In the genomic region with DNA sequence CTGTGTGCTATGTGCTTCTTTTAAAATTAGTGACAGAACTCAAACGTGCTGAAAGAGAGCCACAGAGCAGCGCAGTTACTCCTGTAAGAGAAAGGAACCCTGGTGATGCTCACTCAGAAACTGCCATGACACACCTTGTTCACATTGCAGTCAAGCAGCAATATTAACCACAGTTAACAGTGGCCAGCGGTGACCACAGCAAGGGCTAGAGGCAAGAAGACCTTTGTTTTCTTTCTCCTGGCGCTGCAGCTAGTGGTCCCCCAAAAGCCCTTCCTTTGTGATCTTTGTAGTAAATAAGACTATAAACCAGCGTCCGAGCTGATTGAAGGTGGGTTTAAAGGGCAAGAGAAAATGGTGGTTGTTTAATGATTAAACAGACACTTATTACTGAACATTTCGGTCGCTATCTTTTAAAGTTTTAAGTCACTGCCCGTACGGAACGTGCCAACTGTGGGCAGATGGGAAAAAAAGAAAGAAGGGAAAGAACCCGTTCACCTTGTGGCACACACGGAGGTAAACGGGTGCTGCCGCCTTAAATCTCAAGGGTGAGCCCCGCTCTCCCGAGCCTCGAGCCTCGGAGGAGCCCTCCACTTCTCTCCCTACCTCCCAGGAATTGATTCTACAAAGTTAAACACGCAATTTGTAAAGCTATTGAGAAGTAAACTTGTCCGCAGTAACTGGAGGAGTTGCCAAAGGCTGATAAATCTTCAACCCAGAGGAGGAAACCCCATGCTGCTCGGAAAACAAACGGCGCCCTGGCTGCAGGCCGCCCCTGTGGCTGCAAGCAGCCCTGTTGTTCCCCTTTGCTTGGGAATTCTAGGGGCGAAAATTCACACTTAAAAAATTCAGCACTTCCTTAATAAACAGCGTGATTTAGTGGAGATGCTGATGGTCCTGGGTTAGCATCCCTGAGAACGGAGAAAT, we compare ENCODE assay signal across 9 mouse cellular contexts.
A peak's percentile ranks its signal among the peaks of the same experiment; 100 is the strongest.
DNase-seq lines count a peak whose midpoint lies in the region; ATAC-seq and TF ChIP-seq lines count a peak whose summit lies in the region.
"Had no signal": no experiment of that assay in that cellular context is flagged by ENCODE, and none has a peak within 500 bp of the region (broad histone marks: within the 10 kb centered on the region; RNA-seq: fewer than 3 reads in every experiment).

No protein-coding gene starts in this region.

- DNase-seq in heart, embryonic 10.5 days (ENCODE audit: low spot score), result no peak
- DNase-seq in heart, adult 2 months, result no peak
- DNase-seq in limb, embryonic 10.5 days (ENCODE audit: low spot score), result no peak
- DNase-seq in neural tube, embryonic 11.5 days (ENCODE audit: low spot score), result peak; percentile 46
- no peak for DNase-seq in cerebellum, postnatal 4 days (ENCODE audit: low spot score in 2 of 2)
- no peak for DNase-seq in frontal cortex, postnatal 14 days (ENCODE audit: low spot score in 2 of 2)

- H3K9ac ChIP-seq in heart, adult 2 months (ENCODE audit: low read depth, low read length), result no peak overlapping the region
- H3K9ac ChIP-seq in hindbrain, embryonic 15.5 days, result no peak overlapping the region
- H3K9ac ChIP-seq in neural tube, embryonic 11.5 days (ENCODE audit: low read length), result peak overlapping the region; percentile 20; the same call in 1 of the 2 replicates

- peak overlapping the region; percentile 31 for H3K27ac ChIP-seq in heart, embryonic 10.5 days
- no peak overlapping the region for H3K27ac ChIP-seq in heart, adult 2 months
- H3K27ac ChIP-seq in hindbrain, embryonic 15.5 days (replicated peaks), result no peak overlapping the region
- peak overlapping the region; percentile 83 for H3K27ac ChIP-seq in limb, embryonic 10.5 days
- no peak overlapping the region for H3K27ac ChIP-seq in neural tube, embryonic 11.5 days (ENCODE audit: low read depth, low read length)

- no peaks in the 10 kb centered on the region for H3K79me2 ChIP-seq in heart, adult 2 months (replicated peaks; ENCODE audit: control insufficient read depth, insufficient read depth, low read length)

- no peaks in the 10 kb centered on the region for H3K9me3 ChIP-seq in heart, embryonic 10.5 days
- H3K9me3 ChIP-seq in hindbrain, embryonic 15.5 days, result no peaks in the 10 kb centered on the region
- H3K9me3 ChIP-seq in limb, embryonic 10.5 days (replicated peaks), result no peaks in the 10 kb centered on the region
- H3K9me3 ChIP-seq in neural tube, embryonic 11.5 days (ENCODE audit: control insufficient read depth, low read length), result no peaks in the 10 kb centered on the region
- H3K9me3 ChIP-seq: megakaryocyte, embryonic 14.5 days had no signal

- TF ChIP-seq POLR2A in heart, adult 2 months (IDR thresholded peaks at IDR 0.05; ENCODE audit: insufficient read depth, low read depth, low read length), result no peak

- 49% methylated on average over 28 of the region's 28 CpGs for WGBS in heart, embryonic 10.5 days
- WGBS in heart, adult 2 months, result 74% methylated on average over 28 of the region's 28 CpGs
- 17% methylated on average over 28 of the region's 28 CpGs for WGBS in hindbrain, embryonic 15.5 days
- WGBS in limb, embryonic 10.5 days, result 20% methylated on average over 28 of the region's 28 CpGs
- 6% methylated on average over 28 of the region's 28 CpGs for WGBS in neural tube, embryonic 11.5 days

- H3K36me3 ChIP-seq in heart, embryonic 10.5 days, result 0 out of 2 replicates have a peak, but pooled peaks cover 5% of the 10 kb centered on the region
- H3K36me3 ChIP-seq in heart, adult 2 months (ENCODE audit: control insufficient read depth, insufficient read depth, low read length), result no peaks in the 10 kb centered on the region
- no peaks in the 10 kb centered on the region for H3K36me3 ChIP-seq in hindbrain, embryonic 15.5 days
- H3K36me3 ChIP-seq in limb, embryonic 10.5 days, result peaks cover 52% of the 10 kb centered on the region
- no peaks in the 10 kb centered on the region for H3K36me3 ChIP-seq in neural tube, embryonic 11.5 days (ENCODE audit: control insufficient read depth, insufficient read depth, low read length)

- no peak for TF ChIP-seq CTCF in heart, adult 2 months (IDR thresholded peaks at IDR 0.05)

- no peaks in the 10 kb centered on the region for H3K27me3 ChIP-seq in heart, embryonic 10.5 days (ENCODE audit: insufficient read depth, poor library complexity, severe bottlenecking)
- no peaks in the 10 kb centered on the region for H3K27me3 ChIP-seq in heart, adult 2 months (ENCODE audit: control insufficient read depth, insufficient read depth, low read length)
- peaks cover 10% of the 10 kb centered on the region for H3K27me3 ChIP-seq in hindbrain, embryonic 15.5 days
- no peaks in the 10 kb centered on the region for H3K27me3 ChIP-seq in limb, embryonic 10.5 days (ENCODE audit: low read depth, poor library complexity, severe bottlenecking)
- no peaks in the 10 kb centered on the region for H3K27me3 ChIP-seq in neural tube, embryonic 11.5 days (ENCODE audit: control insufficient read depth, insufficient read depth, low read length)
- H3K27me3 ChIP-seq: megakaryocyte, embryonic 14.5 days had no signal

- no peak for ATAC-seq in hindbrain, embryonic 15.5 days (ENCODE audit: low FRiP score, low read depth)
- ATAC-seq in neural tube, embryonic 11.5 days (ENCODE audit: insufficient read depth, low FRiP score, low TSS enrichment), result no peak
- ATAC-seq in activated CD4-positive, CD25-positive, alpha-beta regulatory T cell, adult 4 months, result no peak

- peaks cover 50% of the 10 kb centered on the region for H3K4me1 ChIP-seq in heart, embryonic 10.5 days
- H3K4me1 ChIP-seq in heart, adult 2 months (ENCODE audit: control insufficient read depth, insufficient read depth, low read length), result no peaks in the 10 kb centered on the region
- peaks cover 28% of the 10 kb centered on the region for H3K4me1 ChIP-seq in hindbrain, embryonic 15.5 days (replicated peaks)
- peaks cover 91% of the 10 kb centered on the region for H3K4me1 ChIP-seq in limb, embryonic 10.5 days
- H3K4me1 ChIP-seq in neural tube, embryonic 11.5 days (ENCODE audit: control insufficient read depth, insufficient read depth, low read length), result peaks cover 23% of the 10 kb centered on the region

- peak overlapping the region; percentile 33 for H3K4me2 ChIP-seq in hindbrain, embryonic 15.5 days
- H3K4me2 ChIP-seq in neural tube, embryonic 11.5 days (ENCODE audit: low read depth), result peak overlapping the region; percentile 31

- intact Hi-C loops in heart, adult 2 months (cut with DNase I), result no loop called here

- no peak for TF ChIP-seq EP300 in heart, adult 2 months (IDR thresholded peaks at IDR 0.05; ENCODE audit: insufficient read depth, low read depth, low read length)

- H3K4me3 ChIP-seq in heart, embryonic 10.5 days, result no peak overlapping the region
- H3K4me3 ChIP-seq in heart, adult 2 months, result no peak overlapping the region
- no peak overlapping the region for H3K4me3 ChIP-seq in hindbrain, embryonic 15.5 days
- H3K4me3 ChIP-seq in limb, embryonic 10.5 days, result peak overlapping the region; percentile 25
- H3K4me3 ChIP-seq in neural tube, embryonic 11.5 days (ENCODE audit: low read depth, low read length), result no peak overlapping the region
- H3K4me3 ChIP-seq: megakaryocyte, embryonic 14.5 days had no signal

Comparison
In these comparisons a context has a peak if more than half of its experiments do, and no peak if none do; other contexts are left out.
1. H3K27ac ChIP-seq: peak in heart, embryonic 10.5 days (single experiment) and limb, embryonic 10.5 days (single experiment); none in heart, adult 2 months (single experiment), hindbrain, embryonic 15.5 days (single experiment) and neural tube, embryonic 11.5 days (single experiment).